Mouse (Mus musculus): ENCODE results near the gene Oas1e.

DNA sequence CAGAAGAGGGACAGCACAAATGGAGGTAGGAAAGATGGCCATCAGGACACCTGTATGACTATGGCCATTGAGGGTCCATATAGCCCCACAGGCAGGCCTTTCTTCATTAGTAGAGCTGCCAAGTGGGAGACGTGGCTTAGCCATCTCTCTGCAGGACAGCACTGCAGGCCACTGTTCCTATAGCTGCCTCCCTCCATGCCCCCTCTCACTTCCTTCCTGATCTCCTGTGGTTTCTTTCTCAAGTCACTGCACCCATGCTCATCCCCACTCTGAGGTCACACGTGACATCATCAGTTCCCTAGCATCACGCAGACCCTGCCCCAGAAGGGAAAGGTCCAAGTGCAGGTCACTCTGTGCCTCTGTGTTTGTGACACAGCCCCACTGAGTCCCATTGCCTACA lies 8.3 kb downstream of the Oas1e start:
- no peak for TF ChIP-seq CTCF (IDR thresholded peaks at IDR 0.05)
- no peak for TF ChIP-seq POLR2A (IDR thresholded peaks at IDR 0.05; ENCODE audit: insufficient read depth, low read depth, low read length)
- no peak for TF ChIP-seq EP300 (IDR thresholded peaks at IDR 0.05; ENCODE audit: insufficient read depth, low read depth, low read length)
